Mouse (Mus musculus) heart, postnatal 14 days (tissue): ENCODE results near the gene Thegl. TPM values are rescaled to one million over a fixed set of nuclear protein-coding genes. Genes with fewer than 3 reads are reported as not detected.

Experiments used
- total RNA-seq, 2 experiments: library from RNA; stranded (reverse); gene quantifications; 2 replicates each; pipeline ENCODE4 v1.2.3; 2021

The Thegl gene
- total RNA-seq, 2 experiments from 2014 or later: not detected

Other genes starting within 250 kb of the Thegl start
- 10 to 100 TPM; 12.8 to 13.6 TPM for gene Aasdh, start 110.5 kb upstream of the Thegl start, total RNA-seq
- 100 to 1,000 TPM; 142 to 144 TPM for gene Paics, start 64.7 kb upstream of the Thegl start, total RNA-seq
- gene Ppat, start 64.4 kb upstream of the Thegl start, total RNA-seq: 10 to 100 TPM; 12.6 to 13.5 TPM
- gene Srp72, start 41.3 kb upstream of the Thegl start, total RNA-seq: 10 to 100 TPM; 61.7 to 66.3 TPM
- gene Arl9, start 12.0 kb upstream of the Thegl start, total RNA-seq: not detected
- 100 to 1,000 TPM; 496 to 513 TPM for gene Hopx, start 99.1 kb downstream of the Thegl start, total RNA-seq
- under 1 TPM in 1 of 2 experiments, not detected in 1; 0.37 TPM for gene Spink2, start 195.4 kb downstream of the Thegl start, total RNA-seq
- 10 to 100 TPM; 17.4 to 18.1 TPM for gene Rest, start 249.5 kb downstream of the Thegl start, total RNA-seq